Mouse (Mus musculus): ENCODE measurements around the gene Birc5. TPM values are rescaled to one million over a fixed set of nuclear protein-coding genes. Genes with fewer than 3 reads are reported as not detected.
A peak's percentile ranks its signal among the peaks of the same experiment; 100 is the strongest.
"Not testable (repeated sequence)": the region's sequence is repeated elsewhere in the genome, so short reads cannot be mapped to it uniquely, and the experiment has no call there.

Birc5 gene
- polyA plus RNA-seq (2012; rRNA removed): 3.3 and 4.3 TPM in 2 replicates

DNA sequence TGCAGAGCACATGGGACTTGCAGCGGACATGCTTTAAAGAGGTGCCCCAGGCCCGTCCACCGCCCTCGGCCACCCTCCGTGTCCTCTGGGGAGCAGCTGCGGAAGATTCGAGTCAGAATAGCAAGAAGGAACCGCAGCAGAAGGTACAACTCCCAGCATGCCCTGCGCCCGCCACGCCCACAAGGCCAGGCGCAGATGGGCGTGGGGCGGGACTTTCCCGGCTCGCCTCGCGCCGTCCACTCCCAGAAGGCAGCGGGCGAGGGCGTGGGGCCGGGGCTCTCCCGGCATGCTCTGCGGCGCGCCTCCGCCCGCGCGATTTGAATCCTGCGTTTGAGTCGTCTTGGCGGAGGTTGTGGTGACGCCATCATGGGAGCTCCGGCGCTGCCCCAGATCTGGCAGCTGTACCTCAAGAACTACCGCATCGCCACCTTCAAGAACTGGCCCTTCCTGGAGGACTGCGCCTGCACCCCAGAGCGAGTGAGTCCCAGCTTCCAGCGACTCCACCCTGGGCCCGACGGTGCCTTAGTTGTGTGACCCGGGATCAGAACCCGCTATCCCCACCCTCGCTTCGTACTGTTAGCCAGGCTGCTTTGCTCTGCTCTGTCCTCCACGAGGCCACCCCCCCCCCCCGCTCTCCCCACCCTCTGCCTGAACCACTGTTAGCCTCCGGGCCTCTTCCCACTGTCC lies at the start of gene Birc5:
Gene Birc5 (plus strand): TSS at position 267 of the 687 bp plus-strand sequence.
- DNase-seq (ENCODE audit: low spot score): peak; percentile 86

DNA sequence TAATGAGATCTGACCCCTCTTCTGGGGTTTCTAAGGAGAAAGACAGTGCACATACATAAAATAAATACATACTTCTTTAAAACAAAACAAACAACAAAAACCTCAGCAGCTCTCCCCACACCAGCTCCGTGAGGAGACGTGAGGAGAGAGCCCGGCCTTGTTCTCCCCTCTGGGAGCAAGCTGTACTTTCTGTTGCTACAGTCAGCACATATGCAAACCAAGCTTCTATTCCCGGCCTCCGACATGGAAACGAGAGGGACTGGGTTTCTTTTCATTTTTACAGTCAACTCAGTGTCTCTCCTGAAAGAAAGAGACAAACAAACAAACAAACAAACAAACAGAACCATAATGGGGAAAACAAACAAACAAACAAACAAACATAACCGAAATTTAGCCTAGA lies 49.0 kb upstream of the Birc5 start:
- DNase-seq (ENCODE audit: low spot score): no peak

DNA sequence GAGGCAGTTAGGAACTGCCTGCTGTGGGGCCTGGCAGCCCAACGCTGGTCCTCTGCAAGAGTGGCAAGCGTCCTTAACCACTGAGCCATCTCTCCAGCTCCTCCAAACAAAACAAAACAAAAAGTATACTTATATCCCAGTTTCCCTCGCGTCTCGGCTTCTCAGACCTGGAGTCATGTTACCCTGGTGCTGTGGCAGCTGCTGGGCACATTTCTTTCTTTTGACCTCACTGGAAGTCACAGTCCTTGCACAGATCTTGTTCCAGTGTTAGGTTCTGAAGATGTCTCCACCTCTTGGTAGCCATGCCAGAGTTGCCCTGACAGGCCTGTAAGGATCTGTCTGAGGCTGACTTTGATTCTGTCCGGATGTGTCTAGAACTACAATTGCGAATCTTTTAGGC lies 47.4 kb upstream of the Birc5 start:
- no peak for DNase-seq (ENCODE audit: low spot score)

DNA sequence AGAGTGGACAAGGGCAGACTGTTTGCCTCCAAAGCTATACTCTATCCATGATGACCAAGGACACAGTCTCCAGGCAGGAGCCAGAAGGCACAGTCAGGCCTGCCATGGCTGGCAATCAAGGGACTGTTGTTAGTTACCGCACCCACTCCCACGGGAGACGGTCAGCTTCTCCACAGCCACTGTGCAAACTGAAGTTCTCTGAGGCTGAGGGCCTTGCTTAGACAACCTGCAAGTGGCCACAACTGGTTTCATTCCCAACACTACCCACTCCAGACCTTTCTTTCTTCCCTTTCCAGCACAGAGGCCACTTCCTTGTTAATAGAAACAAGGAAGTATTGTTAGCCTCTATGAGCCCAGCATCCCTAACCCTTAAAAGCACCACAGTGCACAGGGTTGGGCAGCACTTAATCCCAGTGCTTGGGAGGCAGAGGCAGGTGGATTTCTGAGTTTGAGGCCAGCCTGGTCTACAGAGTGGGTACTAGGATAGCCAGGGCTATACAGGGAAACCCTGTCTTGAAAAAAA lies 45.8 kb upstream of the Birc5 start:
- no peak for DNase-seq (ENCODE audit: low spot score)

DNA sequence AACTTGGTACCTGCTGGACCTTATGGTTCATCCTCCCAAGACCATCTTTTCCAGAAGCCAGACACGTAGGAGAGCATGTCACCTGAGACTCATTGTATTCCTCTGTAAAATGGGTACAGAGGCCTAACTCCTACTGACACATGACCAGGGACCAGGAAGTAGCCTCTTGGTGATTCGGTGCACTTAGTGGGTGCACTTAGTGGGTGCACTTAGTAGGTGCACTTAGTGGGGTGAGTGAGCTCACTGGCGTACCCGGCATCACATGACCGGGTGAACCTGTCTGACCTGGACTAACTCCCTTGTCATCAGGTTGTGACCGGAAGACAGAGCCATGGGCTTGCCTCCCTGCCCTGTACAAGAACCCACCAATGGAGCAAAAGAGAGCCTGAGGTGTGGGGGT lies 42.3 kb upstream of the Birc5 start:
- DNase-seq (ENCODE audit: low spot score): no peak

DNA sequence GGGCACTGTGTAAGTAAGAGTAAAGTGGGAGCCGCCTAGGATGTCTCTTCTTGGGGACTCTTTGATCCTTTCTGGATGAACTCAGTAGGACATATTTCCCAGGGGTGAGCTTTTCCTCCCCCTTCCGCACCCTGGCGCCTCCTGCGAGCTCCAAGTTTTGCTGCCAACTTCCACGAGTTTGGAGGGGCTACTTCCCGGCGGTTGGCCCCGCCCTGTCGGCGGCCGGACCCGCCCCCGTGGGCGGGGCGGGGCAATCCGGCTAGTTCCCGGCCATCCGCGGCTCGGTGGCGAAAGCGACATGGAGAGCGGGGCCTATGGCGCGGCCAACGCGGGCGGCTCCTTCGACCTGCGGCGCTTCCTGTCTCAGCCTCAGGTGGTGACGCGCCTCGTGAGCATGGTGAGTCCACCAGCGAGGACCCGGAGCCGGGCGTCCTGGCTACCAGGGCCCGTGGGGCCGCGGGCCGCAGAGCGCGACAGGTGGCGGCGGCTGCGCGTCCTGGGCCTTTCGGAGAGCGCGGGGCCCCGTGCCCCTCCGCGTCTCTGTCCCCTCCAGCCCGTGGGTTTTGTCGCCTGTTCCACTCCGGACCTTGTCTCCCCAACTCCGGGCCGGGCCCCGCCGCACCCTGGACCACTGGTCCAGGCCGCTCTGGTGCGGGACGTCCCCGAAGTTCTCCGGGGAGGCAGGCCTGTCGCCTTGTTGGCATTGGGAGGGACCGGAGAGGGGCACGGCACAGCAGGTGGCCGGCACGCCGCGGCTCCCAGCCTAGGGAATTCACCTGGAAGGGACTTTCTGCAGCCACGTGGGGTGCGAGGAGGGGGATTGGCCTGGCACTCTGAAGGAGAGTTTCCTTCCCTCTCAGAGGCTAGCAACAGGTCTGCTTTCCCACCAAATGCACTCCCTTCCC lies 39.4 kb upstream of the Birc5 start, which contains the start of the genes Gm20708 and Syngr2:
Gene Gm20708 (plus strand): TSS at position 262 of the 905 bp plus-strand sequence.
Gene Syngr2 (plus strand): TSS at position 262 of the 905 bp plus-strand sequence.
- DNase-seq (ENCODE audit: low spot score): peak; percentile 70

DNA sequence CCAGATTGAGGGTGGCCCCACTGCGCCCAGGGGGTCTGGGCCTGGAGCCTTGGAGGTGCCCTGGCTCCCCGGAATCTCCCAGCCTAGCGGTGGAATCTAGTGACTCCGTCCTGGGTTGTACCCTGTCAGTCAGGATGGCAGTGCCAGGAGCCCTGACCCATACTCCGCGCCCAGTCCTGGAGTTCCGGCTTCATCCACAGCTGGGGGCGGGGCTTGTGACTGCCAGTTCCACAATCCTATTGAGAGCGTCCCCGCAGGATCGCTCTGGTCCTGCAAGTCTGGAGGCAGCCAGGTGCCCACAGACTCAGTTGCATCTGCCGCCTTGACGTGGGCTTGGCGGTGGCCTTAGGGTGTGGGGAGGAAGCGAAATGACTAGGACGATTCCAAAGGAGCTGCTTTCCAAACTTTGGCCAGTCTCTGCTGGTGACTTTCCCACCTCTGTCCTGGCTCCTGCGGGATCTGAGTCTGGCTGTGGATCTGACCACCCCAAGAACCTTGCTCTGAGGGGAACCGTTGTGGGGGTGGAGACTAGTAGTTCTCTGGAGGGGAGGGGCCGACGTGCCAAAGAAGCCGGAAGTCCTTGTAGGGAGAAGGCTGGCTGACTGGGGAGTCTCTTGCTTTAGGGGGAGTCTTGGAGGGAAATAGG lies 38.5 kb upstream of the Birc5 start:
- DNase-seq (ENCODE audit: low spot score): peak; percentile 73

DNA sequence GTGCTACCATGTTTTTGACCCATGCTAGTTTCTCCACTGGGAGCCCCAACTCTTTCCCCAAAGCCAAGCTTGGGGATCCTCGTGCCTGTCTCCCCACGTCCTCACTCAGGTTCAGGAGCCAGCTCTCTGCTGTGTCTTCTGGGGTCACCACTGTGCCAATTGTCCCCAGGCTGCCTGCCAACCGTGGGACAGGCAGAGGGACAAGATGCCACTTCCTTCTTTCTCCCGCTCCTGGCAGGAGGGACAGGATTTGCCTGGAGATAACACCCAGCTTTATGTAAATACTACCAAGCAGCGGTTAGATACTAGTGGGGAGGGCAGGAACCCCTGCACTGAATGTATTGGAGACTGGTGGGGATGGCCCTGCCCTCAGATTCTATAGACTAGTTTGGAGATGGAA lies 35.2 kb upstream of the Birc5 start:
- DNase-seq (ENCODE audit: low spot score): no peak

DNA sequence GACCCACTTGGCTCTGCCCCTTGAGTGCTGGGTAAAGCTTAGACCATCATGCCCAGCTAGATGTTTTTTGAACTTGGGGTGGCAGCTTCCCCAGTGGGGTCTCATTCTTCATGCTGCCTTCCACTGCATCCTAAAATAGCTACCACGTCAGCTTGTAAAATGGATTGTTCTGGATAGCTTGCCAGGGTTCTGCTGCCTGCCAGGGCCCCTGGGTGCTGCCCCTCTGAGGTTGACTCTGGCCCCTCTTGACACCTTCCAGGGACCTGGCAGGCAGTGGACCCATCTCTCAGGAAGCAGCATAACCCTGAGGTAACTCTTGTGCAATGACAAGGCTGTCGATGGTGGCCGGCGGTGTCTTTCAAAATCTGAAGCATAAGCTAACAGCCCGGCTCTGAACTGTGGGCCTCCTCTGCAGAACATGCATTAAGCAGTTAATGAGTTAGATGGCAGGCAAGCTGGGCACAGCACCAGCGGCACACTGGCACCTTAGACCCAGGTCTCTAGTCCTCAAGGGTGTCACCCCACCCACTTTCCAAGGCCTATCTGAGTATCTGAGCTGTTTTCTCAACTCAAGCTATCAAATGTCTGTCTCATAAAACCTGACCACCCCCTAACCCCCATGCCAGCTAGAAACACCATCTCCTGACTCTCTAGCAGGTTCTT lies 34.2 kb upstream of the Birc5 start:
- no peak for DNase-seq (ENCODE audit: low spot score)

DNA sequence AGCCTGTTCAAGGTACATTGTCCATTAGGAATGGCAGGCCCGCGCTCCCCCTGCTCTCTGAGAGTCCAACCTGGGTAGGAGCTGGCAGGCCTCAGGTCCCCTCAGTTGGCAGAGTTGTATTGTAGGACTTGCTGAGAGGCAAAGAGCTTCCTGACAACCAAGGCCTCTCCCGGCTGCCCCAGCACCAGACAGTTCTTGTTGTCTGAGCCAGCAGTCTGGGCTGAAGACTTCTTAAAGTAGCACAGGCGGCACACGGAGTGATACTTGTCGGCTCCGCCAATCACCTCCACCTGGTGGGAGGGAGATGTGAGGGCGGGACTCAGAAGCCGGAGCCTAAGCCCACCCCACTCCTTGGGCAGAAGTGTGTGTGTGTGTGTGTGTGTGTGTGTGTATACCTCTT lies 33.2 kb upstream of the Birc5 start:
- DNase-seq (ENCODE audit: low spot score): not testable (repeated sequence)

DNA sequence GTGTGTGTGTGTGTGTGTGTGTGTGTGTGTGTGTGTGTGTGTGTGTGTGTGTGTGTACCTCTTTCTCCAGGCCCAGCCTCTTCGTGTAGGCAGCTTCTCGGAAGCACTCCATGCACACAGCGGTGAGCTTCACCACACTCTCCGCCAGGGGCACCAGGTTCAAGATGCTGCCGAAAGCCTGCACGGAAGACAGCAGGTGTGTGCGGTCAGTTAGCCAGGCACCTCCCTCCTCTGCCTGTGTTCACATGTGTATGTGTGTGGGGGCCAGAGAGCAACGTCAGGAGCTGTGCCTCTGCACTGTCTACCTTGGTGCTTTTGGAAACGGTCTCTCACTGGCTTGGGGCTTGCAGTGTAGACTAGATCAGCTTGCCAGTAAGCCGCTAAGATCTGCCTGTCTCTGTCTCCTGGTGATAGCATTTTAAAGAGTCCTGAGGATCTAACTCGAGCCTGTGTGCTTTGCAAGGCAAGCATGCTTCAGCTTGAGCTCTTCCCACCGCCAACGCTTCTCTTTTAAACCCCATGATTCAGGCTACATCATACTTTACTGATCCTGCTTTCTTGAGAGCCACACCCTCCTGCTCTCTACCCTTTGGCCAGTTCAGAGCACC lies 32.6 kb upstream of the Birc5 start:
- no peak for DNase-seq (ENCODE audit: low spot score)

DNA sequence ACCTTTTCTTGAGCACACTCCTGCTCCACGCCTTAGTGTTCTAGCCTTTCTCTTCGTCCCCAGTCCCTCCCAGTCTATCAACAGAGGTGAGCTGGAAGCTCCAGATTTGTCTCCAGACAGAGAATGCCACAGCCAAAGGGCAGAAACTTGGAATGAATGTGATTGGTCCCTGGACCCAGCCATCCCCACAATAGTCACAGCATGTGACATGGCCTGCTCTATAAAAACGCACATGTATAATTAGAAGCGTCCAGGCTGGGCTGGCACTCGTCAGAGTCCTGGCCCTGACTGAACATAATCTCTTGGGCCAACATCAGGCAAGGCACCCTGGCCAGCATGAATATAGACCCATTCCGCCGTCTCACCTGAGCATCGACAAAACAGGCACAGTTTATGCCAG lies 30.0 kb upstream of the Birc5 start:
- DNase-seq (ENCODE audit: low spot score): no peak

DNA sequence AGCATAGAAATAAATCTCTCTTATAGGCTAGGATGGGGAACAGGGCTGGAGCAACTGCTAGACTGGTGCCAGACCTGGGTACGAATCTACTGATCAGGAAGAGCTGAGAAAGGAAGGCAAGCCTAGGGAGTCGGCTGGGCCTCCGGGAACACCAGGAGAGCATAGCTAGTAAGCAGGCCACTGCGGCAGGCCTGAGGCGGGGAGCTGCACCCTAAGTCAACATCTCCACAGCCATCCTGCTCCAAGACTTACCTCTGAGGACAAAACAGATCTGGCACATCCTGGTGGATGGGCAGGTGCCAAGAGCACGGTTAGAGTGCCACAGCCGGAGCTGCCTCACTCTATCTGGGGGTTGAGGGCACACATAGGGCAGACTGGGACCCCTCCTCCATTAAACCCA lies 28.9 kb upstream of the Birc5 start:
- no peak for DNase-seq (ENCODE audit: low spot score)

DNA sequence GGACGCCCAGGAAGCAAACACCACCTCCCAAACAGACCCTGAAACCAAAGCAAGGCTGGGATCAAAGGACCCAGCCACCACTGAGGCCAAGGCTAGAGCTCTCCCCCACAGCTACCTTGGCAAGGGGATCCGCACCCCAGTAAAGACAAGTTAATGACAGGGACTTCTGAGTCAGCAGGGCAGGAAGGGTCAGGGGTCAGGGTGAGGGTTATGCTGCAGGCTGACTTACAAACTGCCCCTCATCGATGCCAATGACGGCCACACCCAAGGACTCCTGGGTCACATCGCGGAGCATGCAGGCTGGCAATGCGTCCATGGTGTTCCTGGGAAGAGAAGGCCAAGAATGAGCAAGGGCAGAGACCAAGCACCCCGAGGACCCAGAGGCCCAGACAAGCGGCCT lies 27.2 kb upstream of the Birc5 start:
- no peak for DNase-seq (ENCODE audit: low spot score)

DNA sequence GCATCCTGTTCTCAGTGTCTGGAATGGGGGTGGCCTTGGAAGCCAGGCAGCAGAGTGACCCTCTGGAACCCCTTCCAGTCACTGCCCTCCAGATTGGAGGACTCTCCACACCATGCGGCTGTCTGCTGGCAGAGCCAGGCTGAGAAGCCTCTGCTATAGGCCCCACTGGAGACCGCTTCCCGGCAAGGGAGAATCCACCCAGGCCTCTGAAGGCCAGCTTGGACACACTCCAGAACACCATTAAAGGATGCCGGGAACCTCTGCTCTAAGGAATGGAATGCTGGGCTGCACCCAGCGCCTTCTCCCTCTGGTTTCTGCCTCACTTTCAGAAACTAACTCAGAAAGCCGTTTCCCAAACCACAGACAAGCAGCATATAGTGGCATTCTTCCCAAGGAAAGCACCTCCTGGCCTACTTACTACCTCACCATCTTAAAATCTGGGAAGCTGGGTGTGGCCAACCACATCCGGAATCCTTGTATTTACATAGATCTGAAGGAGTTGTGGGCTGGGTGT lies 26.3 kb upstream of the Birc5 start:
- DNase-seq (ENCODE audit: low spot score): no peak

DNA sequence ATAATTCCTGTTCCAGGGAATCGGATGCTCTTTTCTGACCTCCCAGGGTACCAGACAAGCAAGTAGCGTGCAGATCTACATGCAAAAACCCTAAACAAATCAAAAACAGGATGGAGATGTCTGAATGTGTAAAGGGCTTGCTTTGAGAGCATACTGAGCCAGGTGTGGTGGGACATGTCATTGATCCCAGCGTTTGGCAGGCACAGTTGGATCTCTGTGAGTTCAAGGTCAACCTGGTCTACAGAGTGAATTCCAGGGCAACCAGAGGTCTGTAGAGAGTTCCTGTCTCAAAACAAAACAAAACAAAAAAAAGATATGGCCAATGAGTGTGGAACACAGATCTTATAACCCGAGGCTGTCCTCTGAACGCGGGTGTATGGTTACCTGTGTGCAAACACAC lies 25.6 kb upstream of the Birc5 start:
- no peak for DNase-seq (ENCODE audit: low spot score)

DNA sequence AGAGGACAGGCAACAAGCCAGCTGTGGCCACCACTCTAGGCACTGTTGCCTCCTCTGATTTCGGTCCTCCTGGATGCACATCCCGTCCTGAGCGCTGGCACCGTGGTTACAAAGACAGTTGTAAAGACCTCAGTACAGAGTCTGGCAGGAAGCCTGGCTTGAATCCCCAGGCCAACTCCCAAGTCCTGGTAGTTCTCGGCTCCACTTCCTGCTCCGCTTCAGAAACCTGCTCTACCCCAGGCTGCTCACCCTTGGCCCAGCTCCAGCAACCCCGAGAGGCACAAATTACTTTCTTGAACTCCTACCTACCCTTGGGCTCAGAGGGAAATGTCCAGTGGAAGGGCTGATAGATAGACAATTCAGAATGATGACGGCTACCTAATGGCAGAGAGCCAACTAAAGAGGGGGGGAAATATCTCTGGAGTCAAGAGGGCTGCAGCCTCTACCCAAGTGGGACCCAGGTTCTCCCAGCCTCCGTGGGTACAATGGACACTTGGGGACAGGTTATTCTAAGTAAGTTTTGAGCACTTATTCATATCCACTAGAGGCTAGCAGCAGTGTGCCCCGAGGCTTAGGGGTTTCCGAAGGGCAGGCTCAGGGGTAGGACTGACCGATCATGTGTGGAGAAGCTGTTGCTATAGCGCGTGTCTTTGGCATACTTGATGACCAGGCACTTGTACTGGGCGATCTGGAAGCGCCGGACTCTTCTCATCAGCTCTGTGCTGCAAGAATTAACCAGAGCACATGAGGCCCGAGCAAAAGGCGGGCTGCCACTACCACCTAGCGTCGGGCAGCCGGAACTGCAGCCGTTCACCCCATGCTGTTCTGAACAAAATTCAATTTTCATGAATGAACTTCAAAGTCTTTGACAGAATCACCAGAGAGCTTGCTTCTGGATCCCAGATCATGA lies 24.7 kb upstream of the Birc5 start:
- peak; percentile 58 for DNase-seq (ENCODE audit: low spot score)

DNA sequence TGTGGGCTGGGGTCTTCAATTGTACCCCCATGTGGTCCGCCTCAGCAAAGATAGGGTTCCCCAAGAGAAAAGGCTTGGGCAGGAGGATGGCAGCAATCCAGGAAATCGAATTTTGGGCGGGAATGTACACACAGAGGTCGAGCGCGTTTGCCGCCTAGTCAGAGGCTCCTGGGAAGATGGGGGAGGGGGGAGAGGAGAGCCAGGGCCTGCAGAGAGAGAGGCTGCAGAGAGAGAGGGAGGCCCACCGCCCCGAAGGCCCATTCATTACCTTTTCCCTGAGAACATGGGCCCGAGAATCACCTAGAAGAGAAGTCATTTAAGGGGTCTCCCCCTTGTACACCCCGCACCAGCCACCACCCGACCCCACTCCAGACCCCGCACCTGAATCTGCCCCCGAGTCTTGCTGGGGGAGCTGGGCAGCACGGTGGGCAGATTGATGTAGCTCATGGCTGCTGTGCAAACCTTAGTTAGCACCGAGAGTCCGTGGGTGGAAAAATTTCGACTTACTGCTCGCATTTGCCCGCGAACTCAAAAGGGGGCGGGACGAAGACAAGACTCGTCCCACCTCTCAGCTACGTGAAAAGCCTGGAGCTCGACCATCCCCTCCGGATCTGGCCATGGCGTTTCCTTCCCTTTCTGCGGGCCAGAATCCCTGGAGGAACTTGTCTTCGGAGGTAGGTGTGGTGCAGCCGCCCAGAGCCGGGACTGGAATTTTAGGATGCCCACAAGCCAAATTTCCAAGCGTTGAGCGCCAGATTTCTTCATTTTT lies 23.5 kb upstream of the Birc5 start, which contains the start of the genes Afmid and Tk1:
Gene Afmid (plus strand): TSS at position 592 of the 769 bp plus-strand sequence.
Gene Tk1 (minus strand): TSS at position 760 of the 769 bp plus-strand sequence.
- DNase-seq (ENCODE audit: low spot score): peak; percentile 48

DNA sequence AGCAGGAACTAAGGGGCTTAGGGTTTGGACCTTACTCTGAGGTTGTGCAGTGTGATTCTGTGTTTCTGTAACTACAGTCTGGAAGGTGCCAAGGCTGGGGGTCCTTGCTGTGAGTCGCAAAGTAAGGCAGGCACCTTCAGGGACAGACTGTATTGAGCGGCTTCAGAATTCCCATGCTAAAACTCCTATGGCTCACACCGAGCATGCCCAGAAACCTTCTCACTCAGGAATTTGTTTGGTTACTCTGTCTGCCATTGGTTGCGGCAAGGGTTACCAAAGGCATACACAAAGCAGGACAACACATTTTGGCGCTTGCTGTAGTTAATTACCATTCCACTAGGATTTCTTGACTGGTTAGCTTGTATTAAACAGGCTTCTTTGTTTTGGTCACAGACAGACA lies 22.9 kb upstream of the Birc5 start:
- DNase-seq (ENCODE audit: low spot score): no peak
